Mouse (Mus musculus) gastrocnemius, adult 18-20 months (tissue): ENCODE data around the gene Hephl1. TPM values are rescaled to one million over a fixed set of nuclear protein-coding genes. Genes with fewer than 3 reads are reported as not detected.

Experiments
- DNase-seq: peaks from one replicate; pipeline ENCODE4 v3.0.0; 2021; ENCODE audit warnings: low spot score
- total RNA-seq, 2 experiments: library from RNA; stranded (reverse); gene quantifications; 2 replicates each; pipeline ENCODE4 v1.2.3; 2021

The Hephl1 gene
- total RNA-seq, 2 experiments from 2014 or later, result 0.31 to 0.34 TPM

DNA sequence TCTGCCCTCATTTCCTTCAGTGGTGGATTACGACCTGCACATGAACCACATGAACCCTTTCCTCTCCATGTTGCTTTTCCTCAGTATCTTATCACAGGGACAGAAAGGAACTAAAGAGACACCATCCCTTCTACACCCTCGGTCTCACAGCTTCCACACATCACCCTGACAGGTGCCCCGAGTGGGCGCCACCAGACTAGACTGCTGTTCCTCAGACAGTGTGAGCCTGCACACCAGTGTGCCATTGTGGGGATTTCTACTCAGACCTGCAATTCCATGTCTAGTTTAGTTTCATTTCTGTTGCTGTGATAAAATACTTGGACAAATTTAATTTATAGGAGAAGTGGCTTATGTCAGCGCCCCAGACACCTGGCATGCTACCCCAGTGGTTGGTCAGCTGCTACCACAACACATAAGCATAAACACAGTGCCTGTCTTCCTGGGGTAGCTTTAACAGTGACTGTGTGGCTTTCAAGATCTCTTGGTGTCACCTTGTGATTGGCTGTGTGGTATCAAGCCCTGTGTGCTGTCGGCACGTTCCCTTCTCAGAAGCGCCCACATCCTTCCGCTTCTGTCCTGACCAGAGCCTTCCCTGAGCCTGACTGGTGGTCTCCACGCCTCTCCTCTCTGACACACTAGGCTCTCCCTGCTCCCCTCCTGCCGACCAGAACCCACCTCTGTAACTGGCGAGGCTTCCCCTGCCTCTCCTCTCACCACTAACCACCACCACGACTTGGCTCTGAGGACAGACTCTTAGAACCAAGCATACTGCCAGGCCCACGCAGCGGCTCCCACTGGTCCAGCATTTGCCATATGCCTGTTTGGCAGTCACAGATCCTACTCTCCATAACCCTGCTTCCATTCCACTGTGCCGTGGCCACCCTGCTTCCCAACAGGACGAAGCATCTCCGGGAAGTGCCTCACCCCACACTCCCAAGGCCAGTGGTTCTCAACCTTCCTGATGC is 93.8 kb downstream of the Hephl1 start:
- no peak for DNase-seq

DNA sequence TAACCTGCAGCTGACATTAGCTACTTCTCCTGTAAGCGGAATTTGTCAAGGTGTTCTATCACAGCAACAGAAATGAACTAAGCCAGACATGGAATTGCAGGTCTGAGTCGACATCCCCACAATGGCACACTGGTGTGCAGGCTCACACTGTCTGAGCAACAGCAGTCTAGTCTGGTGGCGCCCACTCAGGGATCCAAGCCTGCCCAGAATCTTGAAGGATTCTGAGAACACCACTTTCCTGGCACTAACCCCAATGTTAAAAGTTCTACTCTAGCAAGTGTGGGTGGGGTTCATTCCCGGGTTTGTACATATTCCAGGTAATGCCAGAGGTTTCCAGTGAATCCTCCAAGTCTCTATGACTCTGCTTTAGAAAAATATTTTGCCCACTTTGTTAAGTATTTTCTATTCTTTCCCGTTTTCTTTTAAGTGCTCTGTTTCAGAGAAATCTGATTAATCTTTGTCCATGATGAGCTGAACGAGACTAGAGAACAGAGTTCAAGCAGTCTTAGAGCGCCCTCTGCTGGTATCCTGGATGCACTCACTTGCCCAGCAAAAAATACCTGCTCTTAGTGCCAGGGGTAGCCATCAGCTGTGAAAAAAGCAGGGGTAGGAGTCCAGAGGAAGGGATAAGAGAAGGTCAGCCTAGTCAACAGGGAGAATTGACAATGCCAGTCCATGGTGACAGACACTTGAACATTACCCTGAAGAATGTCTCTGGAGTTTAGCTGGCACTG is 96.5 kb downstream of the Hephl1 start:
- peak; percentile 70 for DNase-seq

DNA sequence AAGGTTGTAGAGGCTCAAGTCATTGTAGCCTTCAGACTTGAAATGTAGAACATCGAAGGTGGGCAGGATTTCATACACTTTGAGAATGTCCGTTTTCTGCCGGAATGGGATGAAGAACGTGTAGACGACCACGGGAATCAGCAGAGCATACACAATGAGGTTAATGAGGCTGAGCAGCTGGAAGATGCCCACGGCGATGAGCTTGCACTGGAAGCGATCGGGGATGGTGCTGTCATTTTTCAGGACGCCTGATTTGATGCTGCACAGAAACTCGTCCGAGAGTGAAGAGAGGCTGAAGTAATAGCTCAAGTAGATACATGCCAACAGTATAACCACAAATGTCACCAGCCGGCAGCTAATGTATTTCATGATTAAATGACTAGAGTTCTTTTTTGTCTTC is 104.3 kb downstream of the Hephl1 start:
- DNase-seq, result no peak

GRCm38 (mm10) chr9:15004298-15004685 is 107.6 kb downstream of the Hephl1 start:
- no peak for DNase-seq

- no peak for DNase-seq
These were observed 108.1 kb downstream of the Hephl1 start for GRCm38 (mm10) chr9:15003676-15004297.

- DNase-seq, result no peak
These were observed 108.8 kb downstream of the Hephl1 start for GRCm38 (mm10) chr9:15002995-15003613.

Other genes with a start within 250 kb of the Hephl1 start
- not detected for gene Izumo1r, start 208.2 kb downstream of the Hephl1 start, total RNA-seq
- 10 to 100 TPM; 32.0 to 39.1 TPM for gene Panx1, start 66.6 kb downstream of the Hephl1 start, total RNA-seq
- under 1 TPM in 1 of 2 experiments, not detected in 1; 0.14 TPM for gene Vstm5, start 126.9 kb upstream of the Hephl1 start, total RNA-seq
- gene Med17, start 167.8 kb upstream of the Hephl1 start, total RNA-seq, result 10 to 100 TPM in 1 of 2 experiments, 1 to 10 TPM in 1; 8.4 to 12.5 TPM
- 10 to 100 TPM; 71.8 to 99.0 TPM for gene Taf1d, start 194.1 kb upstream of the Hephl1 start, total RNA-seq
- gene 4931406C07Rik, start 194.3 kb upstream of the Hephl1 start, total RNA-seq, result 1 to 10 TPM; 3.6 to 4.0 TPM
- gene Cep295, start 245.7 kb upstream of the Hephl1 start, total RNA-seq, result 1 to 10 TPM; 6.6 to 7.8 TPM